Mouse (Mus musculus) testis, adult 2 months (tissue): Measurements from ENCODE around the gene Prr9.

Experiments used
- CTCF ChIP-seq: fragments of 200-500 bp; IDR thresholded peaks from 2 replicates; pipeline ENCODE4 v1.5.1; 2012; ENCODE audit warnings: low read depth, mild to moderate bottlenecking, inconsistent platforms, low read length, moderate library complexity; ENCODE audit not compliant: control insufficient read depth, insufficient read depth, insufficient replicate concordance
- POLR2A ChIP-seq: fragments of 200-500 bp; IDR thresholded peaks from 2 replicates; pipeline ENCODE4 v1.6.1; 2012; ENCODE audit warnings: low read depth, mild to moderate bottlenecking, inconsistent platforms, low read length, moderate library complexity; ENCODE audit not compliant: control insufficient read depth

DNA sequence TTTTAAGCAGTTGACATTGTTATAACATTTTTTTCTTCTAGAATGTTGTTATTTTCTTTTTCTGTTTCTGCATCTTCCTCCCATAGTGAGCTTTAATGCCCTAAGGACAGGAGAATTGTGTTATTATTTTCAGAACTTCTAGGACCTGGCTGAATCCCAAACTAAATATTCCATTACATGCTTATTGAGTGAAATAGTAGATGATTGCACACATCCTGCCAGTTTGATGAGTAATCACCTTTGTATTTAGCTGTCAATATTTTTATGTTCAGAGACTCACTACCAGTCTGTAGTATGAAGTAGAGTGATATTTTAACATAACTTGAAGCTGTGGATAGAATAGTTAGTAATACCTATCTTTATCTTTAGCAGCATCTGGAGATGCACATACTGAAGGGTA, 12.2 kb downstream of the Prr9 start:
- TF ChIP-seq CTCF (no peak), POLR2A (no peak)
